Mouse (Mus musculus) embryonic facial prominence, embryonic 12.5 days (tissue): Measurements from ENCODE around the gene Myf5. TPM values are rescaled to one million over a fixed set of nuclear protein-coding genes. Genes with fewer than 3 reads are reported as not detected.

ENCODE experiments used
- microRNA-seq: library from miRNA; unstranded; fragments of <30 nt; microRNA quantifications from one replicate; pipeline ENCODE4, GENCODE M21; 2017
- polyA plus RNA-seq: library from polyadenylated mRNA; unstranded; fragments of >200 nt; fragmentation: Nextera tagmentation; extraction: Ambion mirVana; gene quantifications from 2 replicates; pipeline ENCODE4 v1.2.1, GENCODE M21; 2016

Gene Myf5
- polyA plus RNA-seq, 1 experiment from 2014 or later, result 9.1 TPM

Small RNA genes lying within 50 kb of the gene (microRNA-seq; reads per million reads assigned to microRNA genes)
- not detected for gene Gm44403

Other genes with a start within 250 kb of the Myf5 start
- gene Lin7a, start 214.4 kb downstream of the Myf5 start, polyA plus RNA-seq, result 8.2 and 9.9 TPM in 2 replicates
- gene Myf6, start 8.6 kb upstream of the Myf5 start, polyA plus RNA-seq, result 0.65 and 0.79 TPM in 2 replicates
- 0.17 and 0.19 TPM in 2 replicates for gene Ptprq, start 233.9 kb upstream of the Myf5 start, polyA plus RNA-seq